Mouse (Mus musculus) retina, postnatal 7 days (tissue): ENCODE data around the gene Lgr4.

ENCODE experiments used
- DNase-seq: peaks from one replicate; pipeline ENCODE4 v3.0.0-alpha.2; 2012; ENCODE audit warnings: low read depth, low spot score

Gene Lgr4

GRCm38 (mm10) chr2:109921298-109922035, 4.0 kb downstream of the Lgr4 start:
- no peak for DNase-seq

- no peak for DNase-seq
Measured at GRCm38 (mm10) chr2:109922306-109922705, 4.9 kb downstream of the Lgr4 start.

GRCm38 (mm10) chr2:109923031-109923430, 5.6 kb downstream of the Lgr4 start:
- DNase-seq: no peak

GRCm38 (mm10) chr2:109923945-109924344, 6.5 kb downstream of the Lgr4 start:
- no peak for DNase-seq

- DNase-seq: no peak
Measured at GRCm38 (mm10) chr2:109926984-109927383, 9.5 kb downstream of the Lgr4 start.

GRCm38 (mm10) chr2:109927446-109927845, 10.0 kb downstream of the Lgr4 start:
- no peak for DNase-seq

GRCm38 (mm10) chr2:109927876-109928275, 10.4 kb downstream of the Lgr4 start:
- DNase-seq: no peak

GRCm38 (mm10) chr2:109928791-109929190, 11.3 kb downstream of the Lgr4 start:
- DNase-seq: no peak

- no peak for DNase-seq
Measured at GRCm38 (mm10) chr2:109929256-109929655, 11.8 kb downstream of the Lgr4 start.

- DNase-seq: no peak
Measured at GRCm38 (mm10) chr2:109930366-109930765, 12.9 kb downstream of the Lgr4 start.

- DNase-seq: no peak
Measured at GRCm38 (mm10) chr2:109930771-109931170, 13.3 kb downstream of the Lgr4 start.

- DNase-seq: no peak
Measured at GRCm38 (mm10) chr2:109931978-109932780, 14.7 kb downstream of the Lgr4 start.

GRCm38 (mm10) chr2:109933151-109933550, 15.7 kb downstream of the Lgr4 start:
- no peak for DNase-seq

GRCm38 (mm10) chr2:109934086-109934485, 16.6 kb downstream of the Lgr4 start:
- DNase-seq: no peak

GRCm38 (mm10) chr2:109935194-109935593, 17.7 kb downstream of the Lgr4 start:
- no peak for DNase-seq

GRCm38 (mm10) chr2:109935754-109936409, 18.4 kb downstream of the Lgr4 start:
- DNase-seq: no peak

GRCm38 (mm10) chr2:109936410-109936755, 18.9 kb downstream of the Lgr4 start:
- no peak for DNase-seq

GRCm38 (mm10) chr2:109941973-109942444, 24.6 kb downstream of the Lgr4 start:
- DNase-seq: no peak

- DNase-seq: no peak
Measured at GRCm38 (mm10) chr2:109942810-109943570, 25.5 kb downstream of the Lgr4 start.

- no peak for DNase-seq
Measured at GRCm38 (mm10) chr2:109944995-109945394, 27.5 kb downstream of the Lgr4 start.

GRCm38 (mm10) chr2:109945532-109945931, 28.1 kb downstream of the Lgr4 start:
- DNase-seq: no peak

GRCm38 (mm10) chr2:109946426-109946825, 29.0 kb downstream of the Lgr4 start:
- DNase-seq: no peak
